Mouse (Mus musculus) heart, postnatal 10 days (tissue): Measurements from ENCODE around the gene Sgpp2. TPM values are rescaled to one million over a fixed set of nuclear protein-coding genes. Genes with fewer than 3 reads are reported as not detected.

Experiments
- DNase-seq, 2 experiments: peaks; one replicate each; pipeline ENCODE4 v3.0.0; 2021
- intact Hi-C: fragments of 180-260 bp; cut with DNase I; formaldehyde crosslinking; loops from one replicate; pipeline ENCODE4 v1.15.1; 2025
- total RNA-seq, 2 experiments: library from RNA; stranded (reverse); gene quantifications; 2 replicates each; pipeline ENCODE4 v1.2.3; 2021

The Sgpp2 gene
- total RNA-seq, 2 experiments from 2014 or later = not detected

DNA sequence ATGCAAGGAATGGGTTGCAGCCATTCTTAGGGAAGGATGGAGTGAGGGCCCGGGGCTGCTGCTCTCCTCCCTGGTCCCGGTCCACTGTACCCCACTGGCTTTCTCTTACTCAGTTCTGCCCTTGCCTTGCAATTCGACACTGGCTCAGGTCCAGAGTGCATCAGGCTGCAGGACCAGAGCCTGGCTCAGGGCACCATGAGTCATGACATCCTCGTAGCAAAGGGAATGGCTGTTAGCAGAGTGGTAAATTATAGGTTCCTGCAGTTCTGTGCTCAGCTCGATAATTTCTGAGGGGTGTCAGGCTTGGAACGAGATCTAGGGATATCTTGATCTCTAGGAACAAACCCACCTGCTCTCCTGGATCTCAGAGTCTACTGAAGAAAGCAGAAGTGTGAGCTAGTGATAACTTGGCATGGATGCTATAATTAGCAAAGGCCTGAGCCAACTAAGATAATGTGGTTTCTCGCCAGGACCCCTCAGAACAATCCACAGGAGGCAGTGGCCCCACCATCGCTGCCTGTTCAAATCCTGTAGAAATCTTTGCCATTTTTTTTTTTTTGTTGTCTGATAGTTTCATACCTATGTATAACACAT lies 86.3 kb downstream of the Sgpp2 start:
- intact Hi-C loops = no loop called here
- peak; percentile 33 to 37 for DNase-seq

DNA sequence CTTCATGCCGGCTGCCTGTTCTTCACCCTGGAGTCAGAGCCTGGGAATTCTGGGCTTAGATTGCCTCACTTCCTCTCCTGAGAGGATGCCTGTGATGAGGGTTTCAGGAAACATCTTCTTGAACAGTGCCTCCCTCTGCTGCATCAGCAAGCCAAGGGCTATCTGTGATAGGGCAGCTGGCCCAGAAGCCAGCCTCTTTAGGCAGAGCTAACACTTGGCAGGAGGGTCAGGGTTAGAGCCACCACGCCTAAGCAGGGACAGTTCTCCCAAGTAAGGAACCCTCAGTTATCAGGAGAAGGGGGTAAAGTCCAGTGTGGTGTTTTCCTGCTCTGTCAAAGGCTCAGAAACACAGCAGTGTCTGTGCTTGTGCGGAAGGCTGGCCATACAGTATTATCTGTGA lies 89.6 kb downstream of the Sgpp2 start:
- no peak for DNase-seq
- intact Hi-C loops = no loop called here

- DNase-seq = no peak
- intact Hi-C loops = no loop called here
Measured at GRCm38 (mm10) chr1:78401413-78401812, 91.3 kb downstream of the Sgpp2 start.

DNA sequence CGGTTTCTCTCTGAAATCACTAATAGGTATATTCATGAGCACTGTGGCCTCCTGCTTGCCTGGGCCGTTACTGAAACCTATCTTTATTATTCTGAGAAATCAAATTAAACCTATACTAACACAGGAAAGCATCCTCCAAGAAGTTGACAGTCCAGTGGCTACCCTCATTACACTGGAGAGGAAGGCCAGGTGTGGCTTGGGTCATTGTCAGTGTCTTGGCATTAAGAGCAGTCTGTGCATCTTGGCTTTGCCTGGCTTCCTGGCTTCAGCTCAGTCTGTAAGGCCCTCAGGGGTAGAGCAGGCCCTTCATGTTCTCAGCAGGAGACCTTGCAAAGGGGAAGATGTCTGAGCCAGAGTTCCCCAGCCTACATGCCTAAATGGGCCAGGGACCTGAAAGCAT lies 99.3 kb downstream of the Sgpp2 start:
- intact Hi-C loops = no loop called here
- DNase-seq = no peak

DNA sequence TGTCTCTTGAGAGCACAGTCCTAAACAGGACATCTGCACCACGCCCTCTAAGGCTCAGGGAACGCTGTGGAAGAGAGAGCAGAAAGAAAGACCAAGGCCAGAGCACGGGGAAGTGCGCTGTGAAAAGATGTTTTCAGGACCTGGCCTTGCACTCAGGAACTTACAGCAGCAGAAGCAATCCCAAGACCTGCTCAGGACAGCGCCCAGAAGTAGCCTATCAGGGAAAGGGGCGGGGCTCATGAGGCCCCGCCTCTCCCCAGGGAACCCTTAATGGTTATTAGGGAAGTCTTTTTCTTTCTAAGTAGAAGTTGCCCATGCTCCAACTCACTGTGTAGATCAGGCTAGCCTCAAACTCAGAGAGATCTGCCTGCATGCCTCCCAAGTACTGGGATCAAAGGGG lies 102.5 kb downstream of the Sgpp2 start:
- intact Hi-C loops = no loop called here
- DNase-seq = no peak

GRCm38 (mm10) chr1:78414421-78414820 lies 104.3 kb downstream of the Sgpp2 start:
- intact Hi-C loops = no loop called here
- no peak for DNase-seq

- DNase-seq = no peak
- intact Hi-C loops = no loop called here
Measured at GRCm38 (mm10) chr1:78417154-78417911, 107.2 kb downstream of the Sgpp2 start.

DNA sequence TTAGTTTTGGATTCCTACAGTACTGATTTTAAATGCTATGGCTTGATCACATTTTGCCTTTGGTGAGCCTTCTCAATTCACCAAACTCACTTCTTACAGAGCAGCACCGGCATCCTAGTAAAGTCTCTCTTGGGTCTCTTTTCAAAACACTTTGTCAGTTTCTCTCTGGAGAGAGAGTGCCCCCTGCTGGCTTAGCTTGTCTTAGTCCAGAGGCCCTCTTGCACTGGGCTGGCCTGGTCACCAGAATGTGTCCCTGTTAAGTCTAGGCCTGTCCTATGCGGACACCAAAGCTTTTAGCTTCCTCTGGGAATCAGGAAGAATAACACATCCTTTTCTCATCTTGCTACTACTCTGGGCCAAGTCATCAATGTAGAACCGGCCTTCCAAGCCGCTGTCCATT lies 109.4 kb downstream of the Sgpp2 start:
- peak; percentile 85 to 91 for DNase-seq
- intact Hi-C loops = loop anchor here (1.0 to 2.0 kb wide), 3 partner anchors 203 to 477 kb away; no protein-coding TSS in a partner anchor

- intact Hi-C loops = no loop called here
- DNase-seq = no peak
Measured at GRCm38 (mm10) chr1:78420271-78420670, 110.1 kb downstream of the Sgpp2 start.

DNA sequence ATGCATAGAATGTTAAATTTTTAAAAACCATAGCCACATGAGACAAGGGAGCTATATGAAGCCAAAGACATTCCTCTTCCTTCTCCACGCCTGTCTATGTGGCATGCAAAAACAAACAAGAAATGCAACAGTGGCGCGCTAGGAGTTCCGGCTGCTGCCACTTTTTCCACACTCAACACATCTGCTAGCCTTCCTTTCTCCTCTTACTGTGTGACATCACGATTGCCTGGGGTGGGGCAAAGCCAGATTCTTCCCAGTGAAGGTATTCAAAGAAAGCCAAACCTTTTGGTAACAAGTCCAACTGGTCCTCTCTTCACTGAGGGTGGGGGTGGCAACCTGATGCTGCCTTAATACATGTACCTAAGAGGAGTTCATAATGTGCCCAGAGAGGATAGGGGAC lies 111.6 kb downstream of the Sgpp2 start:
- intact Hi-C loops = no loop called here

DNA sequence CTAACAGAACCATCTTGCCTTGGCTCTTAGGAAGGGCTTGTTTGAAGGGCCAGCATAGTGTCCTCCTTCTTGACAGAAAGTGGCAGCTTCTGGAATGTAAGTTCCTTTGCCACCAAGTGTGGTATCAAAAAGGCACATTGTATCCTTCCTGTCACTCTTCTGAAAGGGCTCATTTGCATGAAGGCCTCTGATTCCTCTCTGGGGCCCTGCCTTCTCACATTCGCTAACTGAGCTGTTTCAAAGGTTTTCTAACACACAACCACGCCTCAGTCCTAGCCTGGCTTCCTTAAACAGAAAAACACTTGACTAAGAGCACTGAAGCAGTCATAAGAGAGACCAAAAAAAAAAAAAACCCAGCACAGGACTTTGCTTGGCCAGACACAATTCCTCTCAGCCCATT lies 112.4 kb downstream of the Sgpp2 start:
- intact Hi-C loops = no loop called here
- DNase-seq = no peak

More for the DNA sequence above, 111.6 kb downstream of the Sgpp2 start:
- no peak for DNase-seq

DNA sequence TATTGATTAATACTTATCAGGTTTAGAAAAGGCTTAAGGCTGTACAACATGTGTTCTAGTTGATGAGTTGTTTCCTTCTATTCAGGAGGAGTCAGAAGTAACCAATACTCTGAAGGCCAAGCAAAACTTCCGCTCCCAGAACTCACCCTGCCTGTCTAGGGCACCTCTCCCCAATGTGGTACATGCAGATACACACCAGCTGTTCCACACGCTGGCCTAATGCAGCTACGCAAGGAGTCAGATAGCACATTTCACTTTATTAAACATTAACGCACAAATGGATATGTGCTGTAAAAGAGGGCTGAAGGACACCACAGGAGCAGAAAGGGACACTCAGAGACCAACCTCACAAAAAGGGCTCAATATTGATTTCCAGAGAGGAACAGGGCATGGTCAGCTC lies 114.7 kb downstream of the Sgpp2 start:
- DNase-seq = no peak
- intact Hi-C loops = no loop called here

- DNase-seq = no peak
- intact Hi-C loops = no loop called here
Measured at GRCm38 (mm10) chr1:78425309-78425708, 115.2 kb downstream of the Sgpp2 start.

DNA sequence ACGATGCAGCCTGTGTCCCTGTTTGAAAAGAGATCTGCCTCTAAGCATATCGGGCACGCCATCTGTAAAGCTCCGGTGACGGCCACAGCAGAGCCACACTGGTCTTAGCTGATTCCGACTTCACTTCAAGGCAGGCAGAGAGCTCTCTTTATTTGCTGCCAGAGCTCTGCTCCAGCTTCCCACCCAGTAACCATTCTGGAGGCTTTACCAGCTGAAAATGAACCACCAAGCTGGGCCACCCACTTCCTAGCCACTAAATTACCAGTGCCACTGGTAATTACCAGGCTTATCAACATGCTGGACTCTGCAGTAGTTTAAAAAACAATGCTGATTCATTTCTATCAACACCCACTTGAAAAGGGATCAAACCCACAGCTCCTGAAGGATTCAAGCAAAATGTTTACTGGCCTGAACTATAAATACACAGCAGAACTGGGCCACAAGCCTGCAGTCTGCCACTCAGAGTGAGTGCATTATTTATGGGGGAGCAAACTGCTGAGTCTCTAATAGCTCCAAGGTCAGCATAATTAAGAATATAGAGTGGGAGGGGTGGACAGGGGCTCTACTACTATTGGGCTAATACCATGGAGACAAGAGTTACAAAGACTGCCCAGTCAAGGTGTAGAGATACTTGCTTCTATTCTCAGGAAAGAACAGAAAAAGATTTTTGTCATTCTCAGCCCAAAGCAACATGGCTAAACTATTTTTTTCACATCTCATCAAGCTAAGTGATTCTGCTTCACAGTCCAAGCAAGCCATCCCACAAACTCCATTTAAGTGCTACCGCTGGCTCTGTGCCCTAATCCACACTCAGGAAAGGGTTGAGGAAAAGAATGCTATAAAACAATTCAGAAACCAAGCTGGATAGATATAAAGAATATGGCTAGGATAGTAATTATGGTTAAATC lies 115.9 kb downstream of the Sgpp2 start:
- intact Hi-C loops = no loop called here
- peak; percentile 58 to 59 for DNase-seq

- intact Hi-C loops = no loop called here
- DNase-seq = no peak
Measured at GRCm38 (mm10) chr1:78426841-78427240, 116.7 kb downstream of the Sgpp2 start.

DNA sequence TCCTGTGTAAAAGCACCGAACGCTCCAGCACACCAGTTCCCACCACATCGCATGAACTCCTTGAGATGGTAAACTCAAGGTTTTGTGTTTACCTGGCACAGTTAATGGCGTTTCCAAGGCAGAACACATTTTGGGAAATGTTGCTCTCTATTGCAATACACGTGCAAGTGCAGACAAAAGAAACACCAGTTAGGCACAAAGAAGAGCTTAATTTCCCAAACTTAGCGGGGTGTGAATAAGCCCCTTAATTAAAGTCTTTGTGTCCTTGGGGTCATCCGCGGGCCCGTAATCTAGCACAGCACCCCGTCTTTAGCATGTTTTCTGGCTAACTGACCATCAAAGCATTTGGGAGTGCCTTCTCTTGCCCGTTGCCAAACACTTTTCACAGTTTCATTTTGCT lies 118.7 kb downstream of the Sgpp2 start:
- no peak for DNase-seq
- intact Hi-C loops = no loop called here

DNA sequence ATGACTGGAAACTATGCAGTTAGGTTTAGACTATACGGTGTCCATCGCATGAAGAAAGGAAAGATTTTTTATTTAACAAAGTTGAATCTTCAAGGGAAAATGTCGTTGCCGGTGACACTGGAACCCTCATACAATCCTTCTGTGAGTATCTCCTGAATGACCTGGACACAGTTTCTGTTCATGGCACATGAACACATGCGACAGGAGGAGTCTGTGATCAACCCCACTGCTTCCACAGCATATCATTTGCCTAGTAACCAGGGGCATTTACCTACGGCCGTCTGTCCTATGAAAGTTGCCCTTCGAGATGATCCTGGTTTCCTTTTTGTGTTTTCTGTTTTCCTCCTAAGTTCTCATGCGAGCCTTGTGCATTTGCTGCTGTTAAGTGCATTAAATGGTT lies 123.3 kb downstream of the Sgpp2 start:
- intact Hi-C loops = no loop called here
- DNase-seq = no peak

DNA sequence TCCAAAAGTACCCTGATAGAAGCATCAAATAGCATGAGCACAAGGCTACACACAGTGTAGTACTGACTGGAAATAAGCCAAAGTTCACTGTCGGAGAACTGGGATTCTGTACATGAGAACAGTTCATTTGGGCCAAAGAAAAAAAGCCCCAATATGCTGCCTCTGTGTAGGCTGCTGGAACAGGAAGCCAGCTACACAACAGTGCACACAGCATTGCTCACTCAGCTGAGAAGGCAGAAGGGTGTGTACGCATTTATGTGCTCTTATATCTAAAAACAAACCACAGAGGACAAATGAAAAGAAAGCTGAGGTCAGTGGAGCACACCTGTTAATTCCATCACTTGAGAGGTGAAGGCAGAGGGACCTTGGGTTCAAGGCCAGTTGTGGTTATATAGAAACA lies 125.8 kb downstream of the Sgpp2 start:
- DNase-seq = no peak
- intact Hi-C loops = no loop called here

DNA sequence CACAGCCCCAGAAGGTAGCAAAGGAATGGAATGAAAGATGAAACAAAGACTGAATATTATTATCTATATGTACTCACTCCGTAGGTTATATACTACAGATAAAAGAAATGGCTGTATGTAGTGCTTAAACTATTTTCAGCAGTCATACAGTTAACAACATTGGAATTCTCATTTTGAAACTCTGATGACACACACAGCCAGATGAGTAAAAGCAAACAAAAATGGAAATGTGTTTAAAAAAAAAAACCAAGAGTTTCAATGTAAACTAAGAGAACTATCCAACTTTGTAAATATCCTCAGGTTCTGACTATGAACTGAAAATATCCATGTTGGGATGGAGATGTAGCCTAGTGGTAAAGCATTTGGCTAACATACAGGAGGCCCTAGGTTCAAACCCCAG lies 126.3 kb downstream of the Sgpp2 start:
- intact Hi-C loops = no loop called here
- DNase-seq = no peak

GRCm38 (mm10) chr1:78437150-78437549 lies 127.0 kb downstream of the Sgpp2 start:
- intact Hi-C loops = no loop called here
- DNase-seq = no peak

DNA sequence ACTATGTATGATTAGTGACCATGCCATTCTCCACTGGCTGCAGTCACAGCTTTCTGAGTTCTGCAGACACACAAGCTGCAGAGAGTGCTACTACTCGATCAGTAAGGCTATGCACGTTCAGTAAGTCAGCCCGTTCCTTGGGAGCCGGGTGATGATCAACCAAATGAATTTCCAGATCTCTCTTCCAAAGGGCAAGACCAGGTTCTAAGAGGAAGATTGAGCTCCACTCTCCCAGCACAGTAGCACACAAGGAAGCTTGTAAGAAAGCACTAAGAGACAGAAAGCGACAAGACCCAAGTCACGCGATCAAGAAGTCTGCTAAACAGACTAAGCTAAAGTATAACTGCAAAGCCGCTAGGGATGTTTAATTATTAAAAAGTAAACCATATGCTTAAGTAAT lies 130.6 kb downstream of the Sgpp2 start:
- intact Hi-C loops = no loop called here
- DNase-seq = no peak

DNA sequence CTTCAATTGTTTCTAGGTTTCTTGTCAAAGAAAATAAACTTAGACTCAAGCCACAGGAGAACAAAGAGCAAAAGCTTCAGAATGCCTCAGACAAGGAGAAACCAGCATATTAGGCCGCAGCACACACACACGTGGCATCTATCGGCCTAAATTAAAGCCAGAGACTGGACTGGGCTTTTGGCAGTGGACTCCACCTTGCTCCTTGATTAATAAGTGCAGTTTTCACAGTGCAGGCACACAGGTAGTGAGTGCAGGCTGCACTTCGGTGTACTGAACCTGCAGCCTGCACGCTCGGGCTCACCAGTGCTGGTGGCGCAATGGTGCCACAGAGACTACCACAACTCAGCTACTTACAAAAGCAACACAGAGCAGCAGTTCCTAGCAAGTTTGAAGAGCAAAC lies 132.9 kb downstream of the Sgpp2 start:
- DNase-seq = no peak
- intact Hi-C loops = no loop called here
